Mouse (Mus musculus) brain, embryonic 14.5 days (tissue): ENCODE measurements around the gene Tmem150a.

Experiments used
- CTCF ChIP-seq: fragments of 200-500 bp; IDR thresholded peaks from 2 replicates; pipeline ENCODE4 v1.5.1; 2012; ENCODE audit warnings: inconsistent platforms, mild to moderate bottlenecking, moderate library complexity, borderline replicate concordance; ENCODE audit not compliant: insufficient read depth, insufficient read length; ENCODE audit errors: extremely low read depth
- POLR2A ChIP-seq: fragments of 200-500 bp; IDR thresholded peaks from 2 replicates; pipeline ENCODE4 v1.6.1; 2012; ENCODE audit warnings: mild to moderate bottlenecking, inconsistent platforms, borderline replicate concordance; ENCODE audit not compliant: poor library complexity, insufficient read depth, insufficient read length, severe bottlenecking; ENCODE audit errors: extremely low read depth

GRCm38 (mm10) chr6:72382494-72382893 is 27.2 kb downstream of the Tmem150a start:
- no peak for TF ChIP-seq CTCF
- TF ChIP-seq POLR2A = no peak
